Mouse (Mus musculus): ENCODE results near the gene Pvr.

- TF ChIP-seq GATA1 (IDR thresholded peaks at IDR 0.05; ENCODE audit: borderline replicate concordance, low read length) (no peak), FLI1 (IDR thresholded peaks at IDR 0.05; ENCODE audit: low read length) (no peak)
Observed at GRCm38 (mm10) chr7:19875948-19876682, 44.8 kb downstream of the Pvr start.

All from megakaryocyte, embryonic 14.5 days (primary cell).